Mouse (Mus musculus) hindbrain, embryonic 15.5 days (tissue): ENCODE measurements around the gene Camta1. TPM values are rescaled to one million over a fixed set of nuclear protein-coding genes. Genes with fewer than 3 reads are reported as not detected.

ENCODE experiments used
- ATAC-seq: fragments of 200-750 bp; cut with Nextera tagmentation; 2 replicates; pipeline ENCODE4 v1.8.0; 2017; ENCODE audit warnings: low read depth, moderate number of reproducible peaks, moderate TSS enrichment; ENCODE audit not compliant: low FRiP score
- H3K27ac ChIP-seq: fragments of 300-500 bp; sonication (generic); replicated peaks from 2 replicates; pipeline ENCODE4 v1.5.1; 2015; ENCODE audit warnings: mild to moderate bottlenecking, inconsistent platforms
- H3K27me3 ChIP-seq: fragments of 300-500 bp; sonication (generic); 2 replicates; pipeline ENCODE4 v1.6.1; 2015; ENCODE audit warnings: control low read depth, inconsistent platforms
- H3K36me3 ChIP-seq: fragments of 300-500 bp; sonication (generic); 2 replicates; pipeline ENCODE4 v1.6.1; 2015; ENCODE audit warnings: control low read depth, inconsistent platforms
- H3K4me1 ChIP-seq: fragments of 300-500 bp; sonication (generic); replicated peaks from 2 replicates; pipeline ENCODE4 v1.6.1; 2015; ENCODE audit warnings: control low read depth, inconsistent platforms
- H3K4me2 ChIP-seq: fragments of 300-500 bp; sonication (generic); 2 replicates; pipeline ENCODE4 v1.6.1; 2015; ENCODE audit warnings: moderate library complexity, mild to moderate bottlenecking, inconsistent platforms
- H3K4me3 ChIP-seq: fragments of 300-500 bp; sonication (generic); 2 replicates; pipeline ENCODE4 v1.5.1; 2015; ENCODE audit warnings: mild to moderate bottlenecking, inconsistent platforms
- H3K9ac ChIP-seq: fragments of 300-500 bp; sonication (generic); 2 replicates; pipeline ENCODE4 v1.6.1; 2015; ENCODE audit warnings: inconsistent platforms
- H3K9me3 ChIP-seq: fragments of 300-500 bp; sonication (generic); 2 replicates; pipeline ENCODE4 v1.6.1; 2016; ENCODE audit warnings: control low read depth, inconsistent platforms
- WGBS: fragments of 180-500 bp; shearing (Covaris S2); methylation state at CpG from one replicate; pipeline ENCODE4 v1.1.7; 2015; 5-methylcytosine and 5-hydroxymethylcytosine counted together
- polyA plus RNA-seq: library from polyadenylated mRNA; unstranded; fragments of >200 nt; fragmentation: Nextera tagmentation; extraction: Ambion mirVana; gene quantifications from 2 replicates; pipeline ENCODE4 v1.2.1, GENCODE M21; 2015

Camta1 gene
- polyA plus RNA-seq, 1 experiment from 2014 or later = 150 TPM

- no peak overlapping the region for H3K4me2 ChIP-seq
- WGBS = 69% methylated on average over 12 of the region's 12 CpGs
- H3K4me3 ChIP-seq = no peak overlapping the region
- H3K4me1 ChIP-seq = peaks cover 12% of the 10 kb centered on the region
- H3K27me3 ChIP-seq = no peaks in the 10 kb centered on the region
- no peaks in the 10 kb centered on the region for H3K9me3 ChIP-seq
- peak overlapping the region; percentile 32 for H3K27ac ChIP-seq
- H3K9ac ChIP-seq = no peak overlapping the region
- no peaks in the 10 kb centered on the region for H3K36me3 ChIP-seq
- no peak for ATAC-seq
Measured at GRCm38 (mm10) chr4:151346673-151347072, 515.0 kb downstream of the Camta1 start.

DNA sequence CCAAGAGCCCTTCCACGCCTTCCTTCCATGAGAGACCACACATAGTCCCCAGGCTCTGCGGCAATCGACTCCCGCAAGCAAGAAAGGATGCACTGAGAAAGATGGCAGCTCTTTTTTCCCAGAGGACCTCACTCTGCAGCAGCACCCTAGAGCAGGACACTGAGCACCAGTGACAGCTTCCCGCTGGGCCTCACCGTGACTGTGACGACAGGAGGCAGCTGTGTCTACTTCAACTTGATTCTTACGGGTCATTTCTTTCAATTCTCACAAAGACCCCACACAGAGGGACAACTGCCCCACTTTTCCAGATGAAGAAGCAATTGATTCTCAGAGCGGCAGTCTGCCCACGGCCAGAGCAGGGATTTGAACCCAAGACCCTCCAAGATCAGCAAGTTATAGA lies 516.9 kb downstream of the Camta1 start:
- Histone ChIP-seq H3K4me3 (no peak overlapping the region), H3K27ac (no peak overlapping the region), H3K27me3 (no peaks in the 10 kb centered on the region), H3K4me2 (no peak overlapping the region), H3K9me3 (no peaks in the 10 kb centered on the region), H3K4me1 (peaks cover 10% of the 10 kb centered on the region), H3K9ac (no peak overlapping the region), H3K36me3 (no peaks in the 10 kb centered on the region)
- no peak for ATAC-seq
- 45% methylated on average over 10 of the region's 10 CpGs for WGBS

GRCm38 (mm10) chr4:151339421-151339820 lies 522.3 kb downstream of the Camta1 start:
- Histone ChIP-seq H3K9ac (no peak overlapping the region), H3K4me1 (peaks cover 9% of the 10 kb centered on the region; the same call in 1 of the 2 replicates), H3K27ac (no peak overlapping the region), H3K27me3 (no peaks in the 10 kb centered on the region), H3K36me3 (no peaks in the 10 kb centered on the region), H3K4me3 (no peak overlapping the region), H3K4me2 (no peak overlapping the region), H3K9me3 (no peaks in the 10 kb centered on the region)
- 77% methylated on average over 7 of the region's 7 CpGs for WGBS
- no peak for ATAC-seq

GRCm38 (mm10) chr4:151338931-151339330 lies 522.7 kb downstream of the Camta1 start:
- peaks cover 9% of the 10 kb centered on the region; the same call in 1 of the 2 replicates for H3K4me1 ChIP-seq
- no peak for ATAC-seq
- H3K27me3 ChIP-seq = no peaks in the 10 kb centered on the region
- H3K9me3 ChIP-seq = no peaks in the 10 kb centered on the region
- 87% methylated on average over 7 of the region's 7 CpGs for WGBS
- no peak overlapping the region for H3K4me3 ChIP-seq
- H3K9ac ChIP-seq = no peak overlapping the region
- no peak overlapping the region for H3K4me2 ChIP-seq
- H3K36me3 ChIP-seq = no peaks in the 10 kb centered on the region
- no peak overlapping the region for H3K27ac ChIP-seq

DNA sequence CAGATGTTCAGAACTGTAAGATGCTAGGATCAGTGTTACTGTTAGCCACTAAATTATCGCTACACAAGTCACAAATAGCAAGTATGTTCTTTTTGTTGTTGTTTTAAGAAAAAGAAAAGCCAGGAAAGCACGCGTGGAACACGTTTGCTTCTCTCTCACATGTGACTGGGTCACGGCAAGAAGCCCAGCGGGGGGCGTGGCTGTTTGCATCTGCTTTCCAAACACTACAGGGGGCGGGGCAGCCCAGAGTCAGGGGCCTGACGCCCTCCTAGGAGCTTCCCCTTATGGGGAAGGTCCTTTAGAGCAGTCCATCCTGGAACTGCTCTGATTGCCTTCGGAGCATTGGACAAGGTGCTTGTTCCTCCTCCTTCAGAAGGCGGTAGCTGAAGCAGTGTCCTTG lies 524.1 kb downstream of the Camta1 start:
- H3K27ac ChIP-seq = no peak overlapping the region
- no peak for ATAC-seq
- WGBS = 31% methylated on average over 11 of the region's 11 CpGs
- H3K4me3 ChIP-seq = no peak overlapping the region
- H3K4me1 ChIP-seq = peaks cover 9% of the 10 kb centered on the region; the same call in 1 of the 2 replicates
- H3K36me3 ChIP-seq = no peaks in the 10 kb centered on the region
- H3K9ac ChIP-seq = no peak overlapping the region
- no peak overlapping the region for H3K4me2 ChIP-seq
- no peaks in the 10 kb centered on the region for H3K9me3 ChIP-seq
- H3K27me3 ChIP-seq = no peaks in the 10 kb centered on the region

GRCm38 (mm10) chr4:151336413-151336812 lies 525.3 kb downstream of the Camta1 start:
- Histone ChIP-seq H3K9me3 (no peaks in the 10 kb centered on the region), H3K4me1 (peaks cover 13% of the 10 kb centered on the region; the same call in 1 of the 2 replicates), H3K27ac (no peak overlapping the region), H3K36me3 (no peaks in the 10 kb centered on the region), H3K4me2 (no peak overlapping the region), H3K4me3 (no peak overlapping the region), H3K9ac (no peak overlapping the region), H3K27me3 (no peaks in the 10 kb centered on the region)
- WGBS = 76% methylated on average over 13 of the region's 13 CpGs
- ATAC-seq = no peak

GRCm38 (mm10) chr4:151334951-151335742 lies 526.5 kb downstream of the Camta1 start:
- no peak overlapping the region for H3K4me2 ChIP-seq
- no peak for ATAC-seq
- H3K27me3 ChIP-seq = no peaks in the 10 kb centered on the region
- peaks cover 13% of the 10 kb centered on the region; the same call in 1 of the 2 replicates for H3K4me1 ChIP-seq
- 41% methylated on average over 23 of the region's 23 CpGs for WGBS
- no peaks in the 10 kb centered on the region for H3K36me3 ChIP-seq
- H3K4me3 ChIP-seq = no peak overlapping the region
- no peak overlapping the region for H3K9ac ChIP-seq
- no peaks in the 10 kb centered on the region for H3K9me3 ChIP-seq
- no peak overlapping the region for H3K27ac ChIP-seq

GRCm38 (mm10) chr4:151332074-151332849 lies 529.4 kb downstream of the Camta1 start:
- no peak overlapping the region for H3K4me2 ChIP-seq
- H3K27me3 ChIP-seq = no peaks in the 10 kb centered on the region
- WGBS = 65% methylated on average over 19 of the region's 19 CpGs
- no peak overlapping the region for H3K27ac ChIP-seq
- H3K9me3 ChIP-seq = no peaks in the 10 kb centered on the region
- no peaks in the 10 kb centered on the region for H3K36me3 ChIP-seq
- no peak for ATAC-seq
- H3K9ac ChIP-seq = no peak overlapping the region
- H3K4me1 ChIP-seq = 0 out of 2 replicates have a peak, but pooled peaks cover 9% of the 10 kb centered on the region
- no peak overlapping the region for H3K4me3 ChIP-seq

DNA sequence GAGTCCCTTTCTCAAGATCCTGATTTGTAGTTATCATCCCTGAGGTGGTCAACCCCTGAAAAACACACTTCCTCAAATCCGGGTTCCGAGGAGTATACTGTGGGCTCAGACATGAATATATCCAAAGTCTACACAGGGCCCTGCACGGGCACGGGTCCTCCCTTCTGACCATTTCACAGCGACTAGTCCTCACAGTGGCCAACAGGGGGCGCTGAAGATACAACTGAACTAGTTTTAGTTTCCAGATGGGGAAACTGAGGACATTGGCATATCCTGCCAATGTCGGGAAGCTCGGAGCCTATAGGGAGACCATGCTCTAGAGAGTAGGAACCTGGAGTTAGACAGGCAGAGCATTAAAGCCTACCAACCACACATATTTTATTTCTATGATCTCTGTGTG lies 530.7 kb downstream of the Camta1 start:
- Histone ChIP-seq H3K9ac (no peak overlapping the region), H3K27me3 (no peaks in the 10 kb centered on the region), H3K4me2 (no peak overlapping the region), H3K27ac (no peak overlapping the region), H3K36me3 (no peaks in the 10 kb centered on the region), H3K9me3 (no peaks in the 10 kb centered on the region), H3K4me1 (peaks cover 10% of the 10 kb centered on the region; the same call in 1 of the 2 replicates), H3K4me3 (no peak overlapping the region)
- WGBS = 67% methylated on average over 8 of the region's 8 CpGs
- no peak for ATAC-seq

- H3K4me2 ChIP-seq = no peak overlapping the region
- no peaks in the 10 kb centered on the region for H3K36me3 ChIP-seq
- WGBS = 82% methylated on average over 6 of the region's 6 CpGs
- peaks cover 6% of the 10 kb centered on the region; the same call in 1 of the 2 replicates for H3K4me1 ChIP-seq
- H3K4me3 ChIP-seq = no peak overlapping the region
- no peak overlapping the region for H3K9ac ChIP-seq
- no peak for ATAC-seq
- no peaks in the 10 kb centered on the region for H3K27me3 ChIP-seq
- no peak overlapping the region for H3K27ac ChIP-seq
- no peaks in the 10 kb centered on the region for H3K9me3 ChIP-seq
Measured at GRCm38 (mm10) chr4:151328071-151328470, 533.6 kb downstream of the Camta1 start.

- whole genome bisulfite sequencing = 84% methylated on average over 8 of the region's 8 CpGs
- no peak overlapping the region for H3K27ac ChIP-seq
Measured at GRCm38 (mm10) chr4:151326971-151327686, 534.5 kb downstream of the Camta1 start.

More at GRCm38 (mm10) chr4:151326971-151327686, 534.5 kb downstream of the Camta1 start:
- Histone ChIP-seq H3K9ac (no peak overlapping the region), H3K36me3 (no peaks in the 10 kb centered on the region), H3K9me3 (no peaks in the 10 kb centered on the region), H3K4me3 (no peak overlapping the region), H3K4me1 (peaks cover 4% of the 10 kb centered on the region; the same call in 1 of the 2 replicates), H3K4me2 (no peak overlapping the region), H3K27me3 (no peaks in the 10 kb centered on the region)
- no peak for ATAC-seq
